Mouse (Mus musculus): ENCODE measurements at regions not wholly inside any gene's neighbourhood (a gene's known extent, or its start where the extent isn't known, plus 50 kb on each side); places are given as distances from the start of the nearest gene placed in this dataset.
A peak's percentile ranks its signal among the peaks of the same experiment; 100 is the strongest.

GRCm38 (mm10) chr10:35654548-35655180, 57.0 kb downstream of the Amd2 start:
- DNase-seq (ENCODE audit: low spot score) = peak; percentile 30

GRCm38 (mm10) chr10:35649930-35650329, 61.8 kb downstream of the Amd2 start:
- no peak for DNase-seq (ENCODE audit: low spot score)

DNA sequence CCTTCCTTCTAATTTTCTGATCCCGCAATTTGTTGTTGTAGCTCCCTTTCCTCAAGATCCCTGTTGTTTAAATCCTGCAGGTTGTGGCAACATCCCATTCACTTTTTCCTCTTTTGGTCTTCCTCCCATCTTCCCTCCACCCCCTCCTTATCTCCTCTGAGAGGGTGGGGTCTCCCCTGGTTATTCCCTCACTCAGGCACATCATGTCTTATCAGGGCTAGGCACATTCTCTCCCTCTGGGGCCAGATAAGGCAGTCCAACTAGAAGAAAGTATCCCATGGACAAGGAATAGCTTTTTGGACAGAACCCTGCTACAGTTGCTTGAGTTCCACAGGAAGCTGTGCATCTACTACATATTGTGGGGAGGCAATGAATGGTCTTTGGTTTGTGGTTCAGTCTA, 90.8 kb downstream of the Amd2 start:
- no peak for DNase-seq (ENCODE audit: low spot score)

GRCm38 (mm10) chr10:35586251-35586650, 125.4 kb downstream of the Amd2 start:
- no peak for DNase-seq (ENCODE audit: low spot score)
